Mouse (Mus musculus) right cerebral cortex, postnatal 4 days (tissue): ENCODE results near the gene Trpc5.

Experiments used
- DNase-seq: peaks from one replicate; pipeline ENCODE4 v3.0.0-alpha.2; 2022

The Trpc5 gene

DNA sequence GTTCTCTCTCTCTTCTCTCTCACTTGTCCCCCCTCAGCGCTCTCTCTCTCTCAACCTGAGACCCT is at the start of gene Trpc5:
Gene Trpc5, minus strand, starts transcription at position 39 of the 65 bp plus-strand sequence.
- no peak for DNase-seq

DNA sequence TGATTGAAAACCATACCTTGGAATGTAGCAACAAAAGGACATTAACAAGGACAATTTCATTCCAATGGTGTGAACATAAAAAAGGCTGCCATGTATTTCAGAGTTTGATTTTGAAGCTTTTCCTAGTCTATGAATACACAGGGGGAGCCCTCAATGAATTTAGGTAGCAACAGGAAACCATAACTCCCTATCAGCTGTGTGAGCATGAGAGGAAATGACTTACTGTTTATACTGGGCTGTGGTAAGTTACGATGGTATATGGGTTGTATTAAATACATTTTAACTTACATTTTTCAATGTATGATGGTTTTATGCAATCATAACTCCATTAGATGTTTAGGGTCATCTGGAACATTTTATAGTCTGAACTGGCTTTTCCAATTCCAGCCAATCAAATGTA is 28.4 kb upstream of the Trpc5 start:
- no peak for DNase-seq

DNA sequence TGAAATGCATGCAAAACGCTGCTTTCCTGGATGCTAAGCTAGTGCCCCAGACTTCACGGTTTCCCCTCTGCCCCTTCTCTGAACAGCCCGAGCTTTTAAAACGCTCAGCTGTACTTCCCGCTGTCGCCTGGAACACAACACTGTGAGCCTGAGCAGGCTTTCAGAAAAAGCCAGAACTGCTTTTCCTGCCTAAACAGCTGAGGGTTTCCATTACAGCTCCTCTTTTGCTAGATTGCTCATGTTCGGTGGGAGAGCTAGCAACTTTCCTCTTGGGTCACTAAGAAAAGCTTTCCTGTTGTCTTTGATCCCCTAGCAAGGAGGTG is 1.8 kb upstream of the Trpc5 start:
- peak; percentile 11 for DNase-seq

DNA sequence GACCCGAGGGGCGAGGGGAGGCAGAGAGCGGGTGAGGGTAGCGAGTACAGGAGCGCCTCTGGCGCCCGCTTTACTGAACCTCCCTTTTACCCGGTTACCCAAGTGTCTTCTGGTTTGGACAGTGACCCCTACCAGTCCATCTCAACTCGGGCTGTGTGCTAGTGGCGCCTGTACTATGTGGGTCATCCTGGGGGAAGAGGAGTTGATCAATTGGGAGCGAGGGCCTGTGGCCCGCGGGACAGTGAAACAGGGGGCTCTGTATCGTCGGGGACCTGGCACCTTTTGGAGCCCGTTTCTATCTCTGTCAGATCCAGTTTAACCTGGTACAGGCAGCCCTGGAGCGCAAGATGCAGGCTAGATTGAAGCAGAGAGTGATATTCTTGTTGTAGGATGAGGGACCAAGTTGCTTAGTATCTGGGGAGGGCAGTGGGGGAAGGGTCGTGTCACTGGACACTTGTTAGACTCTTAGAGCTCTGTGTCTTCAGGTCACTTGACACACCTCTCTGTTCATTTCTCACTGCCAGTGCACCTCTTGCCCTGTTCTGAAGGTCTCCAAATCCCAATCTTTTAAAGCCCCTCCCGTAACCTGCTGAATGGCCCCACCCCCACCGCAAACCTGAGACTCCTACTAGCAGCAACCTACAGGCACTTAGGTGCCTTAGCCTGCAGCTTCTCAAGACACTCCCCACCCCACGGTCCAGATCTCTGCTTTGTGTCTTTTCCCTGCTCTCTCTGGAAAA is 1.3 kb upstream of the Trpc5 start:
- DNase-seq = peak; percentile 7

DNA sequence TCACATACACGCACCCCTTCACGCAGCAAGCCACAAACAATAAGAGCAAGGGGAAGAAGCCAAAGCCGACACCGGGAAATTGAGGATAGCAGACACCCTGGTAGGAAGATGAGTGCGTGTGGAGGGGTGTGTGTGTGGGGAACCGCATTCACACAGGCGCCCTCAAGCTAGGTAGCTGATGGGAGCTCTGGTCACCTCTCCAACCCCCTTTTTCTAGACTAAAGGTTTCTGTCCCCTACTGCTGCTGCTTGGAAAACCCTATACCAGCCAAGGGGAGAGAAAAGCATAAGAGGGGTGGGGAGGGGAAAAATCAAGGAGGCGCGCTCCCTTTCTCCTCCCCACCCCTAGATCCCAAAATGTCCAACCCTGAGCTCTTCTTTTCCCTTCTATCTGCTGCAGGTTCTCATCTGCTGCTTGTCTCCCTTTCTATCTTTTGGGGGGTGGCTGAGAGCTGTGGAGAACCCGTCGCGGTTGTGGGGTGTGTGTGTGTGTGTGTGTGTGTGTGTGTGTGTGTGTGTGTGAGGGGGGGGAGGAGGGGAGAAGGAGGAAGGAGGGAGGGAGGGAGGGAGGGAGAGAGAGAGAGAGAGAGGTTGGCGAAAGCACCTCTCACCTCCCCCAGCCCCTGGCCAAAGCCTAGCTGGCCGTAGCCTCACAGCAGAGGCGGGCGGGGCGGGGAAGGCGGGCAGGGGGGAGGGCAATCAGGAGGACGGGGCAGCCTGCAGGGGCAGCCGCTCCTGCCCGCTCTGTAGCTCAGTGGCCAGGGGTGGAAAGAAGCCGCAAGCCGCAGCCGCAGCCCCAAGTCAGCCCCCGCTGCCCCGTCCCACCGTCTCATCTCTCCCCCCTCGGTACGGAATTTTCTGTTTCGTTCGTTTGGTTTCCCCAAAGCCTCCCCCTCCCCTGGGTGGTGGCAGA is 483 bp upstream of the Trpc5 start, which contains the start of gene Rtl4:
Gene Rtl4, plus strand, starts transcription at position 701 of the 912 bp plus-strand sequence.
- peak; percentile 21 for DNase-seq

DNA sequence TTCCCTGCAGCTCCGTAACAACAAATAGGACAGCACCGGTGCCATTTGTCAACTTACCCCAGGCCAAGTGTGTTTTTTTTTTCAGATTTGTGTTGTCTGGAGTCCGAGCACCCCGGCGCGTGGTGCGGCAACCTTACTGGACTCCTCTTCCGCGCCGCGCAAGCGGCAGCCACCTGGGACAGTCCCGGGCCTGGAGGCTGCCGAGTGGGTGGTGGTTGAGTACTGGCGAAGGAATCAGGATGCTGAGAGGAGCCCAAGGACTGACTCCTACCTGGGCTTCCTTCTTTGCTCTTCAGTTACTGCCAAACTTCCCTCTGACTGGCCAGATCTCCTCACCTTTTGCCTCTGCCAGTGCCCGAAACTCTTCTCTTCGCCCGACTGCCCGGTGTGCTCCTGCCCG is 238 bp downstream of the Trpc5 start:
- no peak for DNase-seq

DNA sequence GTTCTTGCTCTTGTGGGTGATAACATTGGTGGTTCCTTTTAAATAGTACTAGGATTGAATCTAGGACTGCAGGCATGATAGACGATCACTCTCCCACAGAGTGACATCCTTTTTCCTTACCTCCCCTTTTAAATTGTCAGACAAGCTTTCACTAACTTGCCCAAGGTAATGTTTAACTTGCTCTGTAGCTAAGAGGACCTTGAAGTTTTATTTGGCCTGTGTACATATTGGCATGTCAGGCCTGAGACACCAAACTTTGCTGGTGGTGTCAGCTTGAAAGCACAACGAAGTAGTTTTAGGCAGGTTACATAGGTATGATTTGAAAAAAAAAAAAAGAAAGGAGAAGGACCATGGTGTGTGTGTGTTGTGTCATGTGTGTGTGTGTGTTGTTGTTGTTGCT is 35.8 kb downstream of the Trpc5 start:
- DNase-seq = no peak

GRCm38 (mm10) chrX:144645394-144645793 is 42.6 kb downstream of the Trpc5 start:
- DNase-seq = no peak

DNA sequence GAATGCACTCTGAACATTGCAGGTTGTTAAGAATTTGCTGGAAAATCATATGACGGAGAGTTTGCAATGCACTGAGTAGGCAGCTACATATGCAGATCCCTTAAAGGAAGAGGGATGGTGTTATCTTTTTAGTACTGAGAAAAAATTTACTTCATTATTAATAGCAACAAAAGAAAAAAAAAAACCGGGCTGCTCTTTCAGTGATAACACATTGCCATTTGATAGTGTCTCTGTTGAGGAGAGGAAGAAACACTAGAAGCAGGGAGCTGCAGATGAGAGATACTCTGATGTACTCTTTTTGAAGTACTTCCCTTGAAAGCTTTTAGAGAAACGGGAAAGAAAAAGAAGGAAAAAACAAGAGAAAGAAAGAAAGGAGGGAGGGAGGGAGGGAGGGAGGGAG is 43.2 kb downstream of the Trpc5 start:
- no peak for DNase-seq

DNA sequence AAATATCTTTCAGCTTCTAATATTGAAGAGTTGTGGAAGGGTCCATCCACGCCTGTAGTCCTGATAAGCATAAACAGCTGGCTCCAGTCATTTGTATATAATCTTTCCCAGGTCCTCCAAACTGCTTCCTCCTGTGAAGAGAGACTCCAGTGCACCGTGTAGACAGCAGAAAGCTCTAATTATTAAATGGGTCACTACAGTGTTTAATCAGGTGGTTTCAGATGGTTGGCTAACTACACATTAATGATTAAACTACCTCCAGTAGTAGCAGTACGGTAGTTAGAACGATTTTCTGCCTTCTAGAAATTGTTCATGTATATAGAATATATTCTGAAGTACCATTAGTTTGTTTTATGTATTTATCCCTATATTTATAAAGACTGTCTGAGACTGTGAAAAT is 75.2 kb downstream of the Trpc5 start:
- DNase-seq = no peak

GRCm38 (mm10) chrX:144536431-144536830 is 151.5 kb downstream of the Trpc5 start:
- DNase-seq = no peak

- no peak for DNase-seq
Observed at GRCm38 (mm10) chrX:144526042-144526441, 161.9 kb downstream of the Trpc5 start.

GRCm38 (mm10) chrX:144523239-144523638 is 164.7 kb downstream of the Trpc5 start:
- no peak for DNase-seq

DNA sequence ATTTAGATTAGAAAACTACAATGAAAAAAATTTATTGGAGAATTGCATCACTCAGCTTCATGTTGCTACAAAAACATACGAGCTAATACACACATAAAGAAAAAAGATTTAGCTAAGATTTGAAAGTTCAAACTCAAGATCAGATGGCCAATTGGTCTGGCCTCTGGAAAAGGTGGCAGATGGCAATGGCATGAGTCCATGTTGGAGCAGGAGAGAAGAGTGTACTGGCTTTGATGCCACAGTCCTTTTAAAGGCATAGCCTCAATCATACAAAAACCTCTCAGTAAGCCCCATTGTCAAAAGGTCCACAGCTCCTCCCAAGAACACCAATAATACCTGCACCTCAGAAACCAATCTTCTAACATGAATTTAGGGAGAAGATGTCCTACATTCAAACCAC is 196.6 kb downstream of the Trpc5 start:
- no peak for DNase-seq

DNA sequence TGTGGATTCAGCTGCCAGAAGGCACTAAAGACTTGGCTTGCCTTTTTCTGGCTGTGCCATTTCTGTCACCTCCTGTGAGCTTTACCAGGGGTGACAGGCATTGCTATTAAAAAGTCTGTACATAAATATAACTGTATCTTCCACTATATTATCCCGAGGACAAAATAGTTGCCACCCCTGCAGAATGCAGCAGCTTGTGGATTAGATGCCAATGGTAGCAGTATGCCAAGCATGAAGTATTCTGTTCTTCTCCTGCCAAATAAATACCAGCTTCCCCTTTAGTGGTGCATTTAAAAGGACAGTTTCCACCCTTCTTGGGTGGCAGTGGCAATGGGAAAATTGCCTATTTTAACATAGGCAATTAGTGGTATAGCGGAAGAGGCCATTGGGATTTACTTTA is 223.6 kb downstream of the Trpc5 start:
- DNase-seq = no peak

DNA sequence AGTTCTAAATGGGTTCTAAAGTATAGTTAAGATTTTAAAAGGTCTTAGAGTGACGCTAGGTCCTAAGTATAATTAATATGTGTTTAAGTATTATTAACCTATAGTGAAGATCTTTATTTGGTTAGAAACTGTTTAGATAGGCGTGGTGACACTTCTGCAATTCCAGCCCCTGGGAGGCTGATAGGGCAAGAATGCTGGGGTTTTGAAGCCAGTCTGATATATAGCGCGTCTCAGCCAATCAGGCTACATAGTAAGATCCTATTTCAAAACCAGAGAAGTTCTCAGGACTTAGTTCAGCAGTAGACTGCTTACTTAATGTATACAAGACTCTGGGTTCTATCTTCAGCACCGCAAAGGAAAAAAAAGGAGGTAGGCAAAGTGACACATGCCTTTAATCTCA is 231.7 kb downstream of the Trpc5 start, which contains the start of gene Trpc5os:
Gene Trpc5os, plus strand, starts transcription at position 301 of the 400 bp plus-strand sequence.
- DNase-seq = no peak

DNA sequence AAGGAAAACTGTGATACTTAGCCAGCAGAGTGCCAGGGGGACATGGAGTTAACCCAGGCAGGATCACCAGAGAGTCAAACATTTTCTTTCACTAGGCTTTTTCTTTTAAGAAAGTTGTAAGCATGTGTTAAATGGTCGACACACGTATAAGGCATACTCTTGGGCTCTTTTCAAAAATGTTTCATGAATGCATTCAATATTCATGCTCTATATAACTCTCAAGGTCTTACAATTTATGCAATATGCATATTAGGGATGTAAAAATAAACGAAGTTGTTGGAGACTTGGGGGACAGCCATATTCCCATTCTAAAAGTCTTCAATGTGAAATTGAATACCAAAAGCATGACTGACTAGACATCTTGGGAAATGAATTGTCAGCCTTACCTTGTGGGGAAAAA is 264.1 kb downstream of the Trpc5 start:
- DNase-seq = no peak

DNA sequence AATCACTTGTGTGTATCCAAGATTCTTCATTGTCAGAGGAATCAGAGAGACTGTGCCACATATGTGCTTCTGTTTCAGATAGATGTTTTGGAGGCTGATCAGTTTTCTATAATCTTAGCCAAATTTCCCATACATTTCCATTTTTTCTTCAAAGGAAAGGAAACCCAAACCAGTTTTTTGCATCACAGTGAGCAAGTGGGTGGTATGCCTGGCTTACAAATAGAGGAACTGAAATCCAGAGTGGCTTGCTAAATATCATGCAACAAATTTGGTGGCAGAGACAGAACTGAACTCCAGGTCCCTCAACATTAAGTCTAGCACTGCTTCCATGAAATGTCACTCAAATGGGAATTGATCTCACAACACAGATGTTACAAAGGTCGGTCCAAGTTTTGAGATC is 266.9 kb downstream of the Trpc5 start:
- no peak for DNase-seq

GRCm38 (mm10) chrX:144420259-144420658 is 267.7 kb downstream of the Trpc5 start:
- no peak for DNase-seq

GRCm38 (mm10) chrX:144408036-144408435 is 279.9 kb downstream of the Trpc5 start:
- no peak for DNase-seq

DNA sequence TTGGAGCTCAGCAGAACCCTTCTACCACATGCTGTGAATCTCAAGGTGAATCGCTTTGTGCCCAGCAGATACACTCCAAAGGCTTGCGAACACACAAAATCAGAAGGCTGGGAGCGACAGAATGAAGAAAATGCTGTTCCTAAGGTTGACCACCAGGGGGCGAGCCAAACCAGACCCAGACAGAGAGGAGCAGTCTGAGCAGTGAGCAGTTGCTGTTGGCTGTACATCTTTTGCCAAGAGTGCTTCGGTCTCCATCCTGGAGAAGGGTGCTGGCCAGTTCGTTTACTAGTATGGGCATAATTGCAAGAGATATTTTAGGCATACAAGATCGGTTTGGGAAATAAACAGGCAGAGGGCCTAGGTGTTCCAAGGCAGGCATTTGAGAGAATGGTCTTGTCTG is 284.5 kb downstream of the Trpc5 start:
- DNase-seq = peak; percentile 52

GRCm38 (mm10) chrX:144374196-144374595 is 313.8 kb downstream of the Trpc5 start:
- DNase-seq = no peak

GRCm38 (mm10) chrX:144338355-144338754 is 349.6 kb downstream of the Trpc5 start:
- DNase-seq = no peak

- no peak for DNase-seq
Observed at GRCm38 (mm10) chrX:144337938-144338337, 350.0 kb downstream of the Trpc5 start.
